Mouse (Mus musculus) neural tube, embryonic 10.5 days (tissue): ENCODE data around the gene Lrrn4cl.
"Not testable (repeated sequence)": the region's sequence is repeated elsewhere in the genome, so short reads cannot be mapped to it uniquely, and the experiment has no call there.

Experiments
- DNase-seq: peaks from one replicate; pipeline ENCODE4 v3.0.0-alpha.2; 2017; ENCODE audit warnings: low spot score; ENCODE audit errors: extremely low spot score

Lrrn4cl gene

GRCm38 (mm10) chr19:8880311-8881033 is 29.9 kb downstream of the Lrrn4cl start, which contains the start of gene Uqcc3:
Gene Uqcc3 (minus strand): TSS chr19:8880923.
- peak; percentile 79 for DNase-seq

DNA sequence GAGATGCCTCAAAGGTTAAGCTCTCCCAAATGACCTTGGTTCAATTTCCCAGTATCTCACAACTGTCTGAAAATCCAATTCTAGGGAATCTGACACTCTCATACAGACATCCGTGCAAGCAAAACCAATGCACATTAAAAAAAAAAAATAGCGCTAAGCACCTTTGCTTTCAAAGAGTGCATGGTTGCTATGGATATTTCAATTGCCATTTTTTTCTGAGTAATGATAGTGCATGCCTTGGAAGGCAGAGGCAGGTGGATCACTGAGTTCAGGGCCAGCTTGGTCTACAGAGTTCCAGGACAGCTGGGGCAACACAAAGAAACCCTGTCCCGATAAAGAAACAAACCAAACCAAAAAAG is 30.4 kb downstream of the Lrrn4cl start:
- no peak for DNase-seq

- no peak for DNase-seq
Observed at GRCm38 (mm10) chr19:8883616-8884015, 33.0 kb downstream of the Lrrn4cl start, which contains the start of the genes Lbhd1 and Gm49403. Gene Lbhd1 (plus strand): TSS chr19:8883732. Gene Gm49403 (plus strand): TSS chr19:8883930.

GRCm38 (mm10) chr19:8886916-8887584 is 36.5 kb downstream of the Lrrn4cl start:
- no peak for DNase-seq

GRCm38 (mm10) chr19:8887585-8888463 is 37.3 kb downstream of the Lrrn4cl start:
- no peak for DNase-seq

DNA sequence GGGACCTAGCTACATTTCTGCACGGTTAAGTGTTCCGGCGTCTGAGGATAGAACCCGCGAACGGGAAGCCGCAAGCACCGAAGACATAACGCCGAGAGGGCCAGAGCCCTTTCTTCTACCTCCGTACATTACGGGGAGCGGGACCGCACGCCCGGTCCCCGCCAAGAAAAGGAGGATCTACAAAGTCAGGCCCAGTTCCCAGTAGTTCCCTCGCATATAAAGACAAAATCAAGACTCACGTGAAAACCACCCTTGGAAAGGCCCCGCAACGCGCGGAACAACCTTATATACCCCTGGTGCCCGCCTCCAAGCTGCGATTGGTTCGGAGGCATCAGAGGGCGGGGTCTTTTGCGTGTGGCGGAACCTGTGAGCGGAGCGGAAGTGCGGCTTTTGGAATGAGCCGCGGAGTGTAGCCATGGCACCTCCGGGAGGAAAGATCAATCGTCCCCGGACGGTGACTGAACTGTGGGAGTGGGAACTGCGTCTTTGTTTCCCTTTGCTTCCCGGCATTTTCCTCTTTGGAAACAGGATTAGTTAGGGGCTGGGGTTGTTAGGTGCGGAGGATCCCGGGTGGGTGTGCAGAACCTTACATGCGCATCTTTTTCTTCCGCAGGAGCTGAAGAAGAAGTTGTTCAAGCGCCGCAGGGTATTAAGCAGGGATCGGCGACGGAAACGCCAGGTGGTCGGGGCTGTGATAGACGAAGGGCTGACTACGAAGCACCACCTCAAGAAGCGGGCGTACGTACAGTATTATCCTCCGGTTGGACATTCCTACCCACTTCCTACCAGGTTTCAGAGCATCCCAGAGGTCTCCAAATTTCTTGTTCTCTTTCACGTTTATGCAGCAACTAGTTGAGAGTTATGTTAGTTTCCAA is 38.2 kb downstream of the Lrrn4cl start, which contains the start of the genes 1810009A15Rik and Gm49416:
Gene 1810009A15Rik, plus strand, starts transcription at position 343 of the 875 bp plus-strand sequence.
Gene Gm49416, plus strand, starts transcription at position 416 of the 875 bp plus-strand sequence.
- peak; percentile 95 for DNase-seq

DNA sequence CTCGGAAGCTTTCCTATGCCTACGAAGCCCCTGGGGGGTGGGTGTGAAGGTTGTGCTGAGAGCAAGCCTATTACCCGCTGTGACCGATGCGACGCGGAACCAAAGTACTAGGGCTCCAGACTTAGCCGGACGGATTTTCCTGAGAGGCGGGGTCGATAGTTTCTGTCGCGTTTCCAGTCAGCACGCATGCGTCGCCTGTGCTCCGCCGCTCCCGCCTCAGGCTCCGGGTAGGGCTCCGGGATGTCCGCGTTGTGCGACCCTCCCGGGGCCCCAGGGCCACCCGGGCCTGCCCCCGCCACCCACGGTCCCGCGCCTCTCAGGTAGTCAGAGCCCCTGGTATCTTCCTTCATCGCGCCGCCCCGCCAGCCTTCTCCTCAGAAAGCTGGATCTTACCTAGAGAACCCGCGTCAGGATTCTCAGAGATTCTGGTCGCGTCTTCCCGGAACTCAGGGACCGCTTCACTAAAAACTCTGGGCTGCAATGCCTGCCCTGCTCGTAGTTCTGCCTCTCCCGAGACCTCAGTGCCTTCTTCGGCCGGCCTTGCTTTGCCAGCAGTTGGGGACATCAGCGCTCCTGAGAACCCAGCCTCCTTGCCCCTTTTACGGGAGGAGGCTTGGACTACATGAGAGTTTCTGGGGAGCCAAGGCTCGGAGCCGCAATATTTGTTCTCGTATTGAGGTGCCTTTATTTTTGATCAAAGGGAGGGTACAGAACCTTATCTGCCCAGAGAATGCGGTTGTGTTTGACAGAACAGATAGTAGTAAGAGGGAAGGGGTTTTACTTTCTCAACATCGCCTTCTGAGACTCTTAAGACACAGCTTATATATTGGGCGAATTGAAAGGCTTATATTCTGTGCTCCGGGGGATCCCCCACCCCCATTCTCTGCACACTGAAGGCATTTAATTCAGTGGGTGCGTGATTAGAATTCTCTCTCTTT is 42.5 kb downstream of the Lrrn4cl start, which contains the start of gene Ints5:
Gene Ints5, plus strand, starts transcription at position 177 of the 938 bp plus-strand sequence.
- DNase-seq, result peak; percentile 86

DNA sequence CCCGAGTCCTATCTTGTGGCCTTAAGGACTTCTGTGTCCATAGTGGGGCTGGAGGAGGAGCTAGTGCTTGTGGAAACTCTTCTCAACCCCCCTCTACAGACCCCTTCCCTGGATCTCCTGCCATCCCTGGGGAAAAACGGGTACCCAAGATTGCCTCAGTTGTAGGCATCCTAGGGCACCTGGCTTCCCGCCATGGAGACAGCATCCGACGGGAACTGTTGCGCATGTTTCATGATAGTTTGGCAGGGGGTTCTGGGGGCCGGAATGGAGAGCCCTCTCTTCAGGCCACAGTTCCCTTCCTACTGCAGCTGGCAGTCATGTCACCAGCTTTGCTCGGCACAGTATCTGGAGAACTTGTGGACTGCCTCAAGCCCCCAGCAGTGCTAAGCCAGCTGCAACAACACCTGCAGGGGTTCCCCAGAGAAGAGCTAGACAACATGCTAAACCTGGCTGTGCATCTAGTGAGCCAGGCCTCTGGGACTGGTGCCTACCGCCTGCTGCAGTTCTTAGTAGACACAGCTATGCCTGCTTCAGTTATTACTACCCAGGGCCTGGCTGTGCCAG is 44.9 kb downstream of the Lrrn4cl start:
- no peak for DNase-seq

DNA sequence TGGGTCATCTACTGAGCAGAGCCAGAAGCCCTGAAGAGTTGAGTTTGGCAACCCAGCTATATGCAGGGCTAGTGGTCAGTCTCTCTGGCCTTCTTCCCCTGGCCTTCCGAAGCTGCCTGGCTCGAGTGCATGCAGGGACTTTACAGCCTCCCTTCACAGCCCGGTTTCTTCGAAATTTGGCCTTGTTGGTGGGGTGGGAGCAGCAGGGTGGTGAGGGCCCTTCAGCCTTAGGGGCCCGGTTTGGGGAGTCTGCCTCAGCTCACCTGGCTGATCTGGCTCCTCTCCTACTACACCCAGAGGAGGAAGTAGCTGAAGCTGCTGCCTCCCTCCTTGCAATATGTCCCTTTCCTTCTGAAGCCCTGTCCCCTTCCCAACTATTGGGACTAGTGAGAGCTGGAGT is 45.7 kb downstream of the Lrrn4cl start:
- DNase-seq, result not testable (repeated sequence)

GRCm38 (mm10) chr19:8897211-8897864 is 46.8 kb downstream of the Lrrn4cl start:
- DNase-seq, result peak; percentile 47

GRCm38 (mm10) chr19:8897865-8898495 is 47.4 kb downstream of the Lrrn4cl start, which contains the start of gene Ganab:
Gene Ganab (plus strand): TSS chr19:8898071.
- DNase-seq, result peak; percentile 96

GRCm38 (mm10) chr19:8898576-8898975 is 48.0 kb downstream of the Lrrn4cl start:
- no peak for DNase-seq

DNA sequence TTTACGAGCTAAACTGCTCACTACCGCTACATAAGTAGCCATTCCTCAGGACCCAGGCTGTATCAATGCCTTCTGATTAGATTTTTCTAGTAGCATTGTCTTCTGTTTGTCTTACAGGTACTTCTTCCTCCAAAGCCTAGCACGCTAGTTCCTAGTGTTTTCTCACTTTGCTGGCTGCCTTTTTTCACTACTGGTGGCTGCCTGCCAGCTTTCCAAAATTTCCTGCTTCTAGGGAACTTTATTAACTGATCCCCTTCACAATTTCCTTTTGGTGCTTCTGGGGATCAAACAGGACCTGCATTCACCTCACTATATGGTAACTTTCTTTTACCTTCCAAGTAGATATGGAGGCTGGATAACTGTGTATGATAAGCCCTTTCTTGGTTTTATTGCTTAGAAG is 48.5 kb downstream of the Lrrn4cl start:
- no peak for DNase-seq

DNA sequence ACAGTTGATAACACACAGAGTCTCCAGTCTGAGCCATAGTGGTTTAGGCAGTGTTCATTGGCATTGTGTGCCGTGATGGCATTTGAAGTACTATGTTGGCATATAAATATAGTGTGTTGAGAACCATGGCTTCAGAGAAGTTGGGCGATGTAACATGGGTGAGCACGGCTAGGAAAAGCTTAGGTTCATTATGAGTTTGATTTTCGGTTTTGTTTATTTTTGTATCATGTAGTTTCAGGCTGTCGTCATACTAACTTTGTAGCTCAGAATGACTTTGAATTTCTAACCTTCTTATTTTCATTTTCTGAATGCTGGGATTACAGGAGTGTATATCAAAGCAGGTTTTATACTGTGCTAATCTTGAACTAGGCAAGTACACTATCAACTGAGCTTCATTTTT is 52.8 kb downstream of the Lrrn4cl start:
- DNase-seq, result no peak
